Mouse (Mus musculus) hindbrain, embryonic 14.5 days (tissue): ENCODE measurements around the gene Ngb. TPM values are rescaled to one million over a fixed set of nuclear protein-coding genes. Genes with fewer than 3 reads are reported as not detected.
A peak's percentile ranks its signal among the peaks of the same experiment; 100 is the strongest.

ENCODE experiments used
- ATAC-seq: fragments of 200-750 bp; cut with Nextera tagmentation; 2 replicates; pipeline ENCODE4 v1.8.0; 2017; ENCODE audit warnings: moderate number of reproducible peaks, mild to moderate bottlenecking, moderate TSS enrichment, moderate library complexity; ENCODE audit not compliant: low FRiP score
- DNase-seq: peaks from one replicate; pipeline ENCODE4 v3.0.0-alpha.2; 2015; ENCODE audit warnings: low spot score
- H3K27ac ChIP-seq: fragments of 300-500 bp; sonication (generic); 2 replicates; pipeline ENCODE4 v1.5.1; 2014; ENCODE audit warnings: mild to moderate bottlenecking, moderate library complexity
- H3K27me3 ChIP-seq: fragments of 300-500 bp; sonication (generic); 2 replicates; pipeline ENCODE4 v1.6.1; 2014; ENCODE audit warnings: mild to moderate bottlenecking, low read length, mixed read lengths; ENCODE audit not compliant: control insufficient read depth, insufficient read depth
- H3K36me3 ChIP-seq: fragments of 300-500 bp; sonication (generic); replicated peaks from 2 replicates; pipeline ENCODE4 v1.6.1; 2014; ENCODE audit not compliant: control insufficient read depth, insufficient read depth
- H3K4me1 ChIP-seq: fragments of 300-500 bp; sonication (generic); replicated peaks from 2 replicates; pipeline ENCODE4 v1.6.1; 2014; ENCODE audit warnings: antibody characterized with exemption, low read length, mixed read lengths; ENCODE audit not compliant: control insufficient read depth, insufficient read depth
- H3K4me2 ChIP-seq: fragments of 300-500 bp; sonication (generic); replicated peaks from 2 replicates; pipeline ENCODE4 v1.6.1; 2014; ENCODE audit warnings: mild to moderate bottlenecking, moderate library complexity
- H3K4me3 ChIP-seq: fragments of 300-500 bp; sonication (generic); replicated peaks from 2 replicates; pipeline ENCODE4 v1.5.1; 2014; ENCODE audit warnings: mild to moderate bottlenecking, low read length
- H3K9ac ChIP-seq: fragments of 300-500 bp; sonication (generic); 2 replicates; pipeline ENCODE4 v1.6.1; 2014
- H3K9me3 ChIP-seq: fragments of 300-500 bp; sonication (generic); 2 replicates; pipeline ENCODE4 v1.6.1; 2016; ENCODE audit warnings: low read length; ENCODE audit not compliant: control insufficient read depth
- WGBS: fragments of 180-500 bp; shearing (Covaris S2); extraction: QIAGEN DNeasy Blood & Tissue Kit; methylation state at CpG from one replicate; pipeline ENCODE4 v1.1.7; 2014; 5-methylcytosine and 5-hydroxymethylcytosine counted together
- polyA plus RNA-seq: library from polyadenylated mRNA; unstranded; fragments of >200 nt; fragmentation: Nextera tagmentation; extraction: Ambion mirVana; gene quantifications from 2 replicates; pipeline ENCODE4 v1.2.1, GENCODE M21; 2014

The Ngb gene
- polyA plus RNA-seq, 1 experiment from 2014 or later: 3.2 TPM

DNA sequence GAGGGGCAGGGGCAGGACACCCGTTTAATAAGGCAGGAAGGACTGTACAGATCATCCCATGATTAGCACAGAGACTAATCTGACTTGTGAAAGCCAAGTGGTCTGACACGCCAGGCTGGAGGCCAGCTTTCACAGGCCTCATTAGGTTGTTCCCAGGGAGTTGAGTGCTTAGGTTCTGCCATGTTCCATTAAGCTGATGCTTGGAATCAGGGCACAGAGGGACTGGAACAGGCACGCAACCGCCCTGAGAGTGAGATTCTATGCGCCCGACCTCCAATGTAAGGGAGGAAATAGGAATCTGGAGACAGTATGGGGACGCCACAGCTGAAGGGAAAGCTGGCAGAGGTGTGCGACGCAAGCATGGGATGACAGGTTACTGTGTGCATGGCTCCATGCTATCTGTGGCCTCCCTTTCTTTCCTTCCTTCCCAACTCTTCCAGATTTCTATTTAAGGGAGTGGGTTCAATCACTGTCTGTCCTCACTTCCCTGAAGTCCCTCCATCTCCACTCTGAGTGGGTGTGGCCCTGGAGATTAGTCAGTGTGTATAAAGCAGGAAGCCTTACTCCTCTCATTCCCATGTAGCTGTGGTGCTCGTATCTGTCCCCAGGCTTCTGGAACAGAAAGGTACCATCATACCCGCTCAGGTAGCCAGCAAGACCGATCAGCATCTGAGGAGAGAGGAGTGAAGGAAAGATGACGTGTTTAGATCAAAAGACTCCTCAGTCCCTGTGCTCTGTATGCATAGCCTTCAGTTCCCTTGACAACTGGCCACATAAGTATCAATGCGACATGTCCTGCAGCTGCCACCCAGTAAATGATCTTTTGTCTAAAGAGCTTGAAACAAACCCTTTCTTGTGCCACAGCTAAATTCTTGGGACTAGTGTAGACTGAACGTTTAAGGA, 35.4 kb upstream of the Ngb start:
- Histone ChIP-seq H3K36me3 (peaks cover 38% of the 10 kb centered on the region), H3K27ac (peak overlapping the region; percentile 51), H3K27me3 (no peaks in the 10 kb centered on the region), H3K9ac (no peak overlapping the region), H3K4me3 (no peak overlapping the region), H3K9me3 (no peaks in the 10 kb centered on the region), H3K4me2 (no peak overlapping the region), H3K4me1 (peaks cover 9% of the 10 kb centered on the region)
- peak; percentile 74; the same call in 1 of the 2 replicates for ATAC-seq
- 50% methylated on average over 15 of the region's 15 CpGs for WGBS
- no peak for DNase-seq

DNA sequence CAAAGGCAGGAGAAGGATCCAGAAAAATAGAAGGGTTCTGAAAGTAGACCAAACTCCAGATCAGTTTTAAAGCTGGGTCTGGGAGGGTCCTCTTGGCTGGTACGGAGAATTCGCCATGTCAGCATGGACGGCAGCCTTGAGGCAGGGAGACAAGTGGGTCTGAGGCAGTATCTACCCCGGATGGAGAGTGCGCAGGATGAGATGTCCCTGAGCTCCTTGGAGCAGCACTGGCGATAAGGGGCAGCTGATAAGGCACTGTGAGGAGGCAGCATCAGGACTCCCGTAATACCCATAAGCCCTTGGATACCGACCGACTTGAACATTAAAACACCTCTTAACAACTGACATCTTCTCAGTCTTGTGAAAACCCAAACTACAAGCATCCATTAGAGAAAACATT, 30.4 kb upstream of the Ngb start:
- no peaks in the 10 kb centered on the region for H3K9me3 ChIP-seq
- no peak for ATAC-seq
- no peaks in the 10 kb centered on the region for H3K27me3 ChIP-seq
- peaks cover 69% of the 10 kb centered on the region for H3K36me3 ChIP-seq
- H3K4me1 ChIP-seq: peaks cover 2% of the 10 kb centered on the region; the same call in 1 of the 2 replicates
- no peak overlapping the region for H3K9ac ChIP-seq
- no peak overlapping the region for H3K4me3 ChIP-seq
- WGBS: 93% methylated on average over 9 of the region's 9 CpGs
- H3K4me2 ChIP-seq: no peak overlapping the region
- no peak for DNase-seq
- H3K27ac ChIP-seq: no peak overlapping the region

DNA sequence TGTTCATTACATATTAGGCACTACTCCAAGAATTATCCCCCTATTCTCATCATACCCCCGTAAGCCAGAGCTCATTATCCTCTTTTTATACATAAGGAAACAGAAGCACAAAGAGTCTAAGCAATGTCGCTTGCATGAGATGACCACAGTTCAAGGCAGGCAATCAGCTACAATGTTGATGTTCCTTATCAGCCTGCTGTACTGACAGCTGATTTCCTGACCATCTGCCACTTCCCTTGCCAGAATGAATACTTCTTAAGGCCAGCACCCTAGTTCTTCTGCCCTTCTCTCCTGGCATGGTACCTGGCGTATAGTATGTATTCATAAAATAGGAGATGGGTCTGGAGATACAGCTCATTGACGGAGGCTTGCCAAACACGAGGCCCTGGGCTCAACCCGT, 29.9 kb upstream of the Ngb start:
- Histone ChIP-seq H3K9ac (no peak overlapping the region), H3K27me3 (no peaks in the 10 kb centered on the region), H3K4me3 (no peak overlapping the region), H3K4me2 (no peak overlapping the region), H3K27ac (no peak overlapping the region), H3K4me1 (no peaks in the 10 kb centered on the region), H3K36me3 (peaks cover 70% of the 10 kb centered on the region), H3K9me3 (no peaks in the 10 kb centered on the region)
- DNase-seq: no peak
- 91% methylated on average over 6 of the region's 6 CpGs for WGBS
- ATAC-seq: no peak

DNA sequence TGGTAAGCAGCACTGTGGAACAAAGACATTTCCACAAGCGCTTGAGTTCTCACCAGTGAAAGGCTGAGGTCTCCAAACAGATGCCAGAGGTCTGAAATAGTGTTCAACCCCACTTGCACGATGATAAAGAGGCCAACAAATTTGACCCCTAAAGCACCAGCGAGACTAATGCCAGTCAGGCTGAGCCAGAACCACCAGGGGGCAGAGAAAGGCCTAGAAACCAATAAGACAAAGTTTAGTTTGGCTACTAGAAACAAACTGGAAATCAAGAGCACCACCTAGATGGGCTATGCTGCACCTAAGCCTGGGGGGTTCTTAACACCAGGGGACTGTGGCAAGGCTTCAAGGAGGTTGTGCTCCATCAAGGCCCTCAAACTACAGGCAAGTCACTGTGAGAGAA, 29.3 kb upstream of the Ngb start:
- peaks cover 66% of the 10 kb centered on the region for H3K36me3 ChIP-seq
- no peaks in the 10 kb centered on the region for H3K4me1 ChIP-seq
- H3K27me3 ChIP-seq: no peaks in the 10 kb centered on the region
- no peak for ATAC-seq
- DNase-seq: peak; percentile 48
- no peak overlapping the region for H3K9ac ChIP-seq
- H3K4me3 ChIP-seq: no peak overlapping the region
- no peaks in the 10 kb centered on the region for H3K9me3 ChIP-seq
- H3K27ac ChIP-seq: no peak overlapping the region
- 62% methylated on average over 3 of the region's 3 CpGs for WGBS
- no peak overlapping the region for H3K4me2 ChIP-seq

DNA sequence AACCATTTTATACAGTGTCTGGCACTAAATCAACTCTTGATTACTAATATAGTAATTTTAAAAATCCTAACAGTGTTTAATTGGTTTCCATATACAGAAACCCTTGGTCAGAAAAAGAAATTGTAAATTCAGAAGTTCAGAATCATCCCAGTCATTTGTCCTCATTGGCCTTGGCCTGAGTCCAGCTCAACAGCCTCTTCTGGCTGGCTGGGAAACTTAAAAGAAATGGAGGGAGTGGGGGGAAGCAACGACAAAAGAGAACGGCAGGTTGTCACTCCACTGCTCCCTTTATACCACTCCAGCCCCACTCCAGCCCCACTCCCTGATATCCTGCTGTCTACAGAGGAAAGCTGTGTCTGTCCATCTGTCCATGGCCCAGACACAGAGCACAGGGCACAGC, 28.8 kb upstream of the Ngb start:
- Histone ChIP-seq H3K27me3 (no peaks in the 10 kb centered on the region), H3K36me3 (peaks cover 61% of the 10 kb centered on the region), H3K9ac (no peak overlapping the region), H3K4me3 (no peak overlapping the region), H3K9me3 (no peaks in the 10 kb centered on the region), H3K4me1 (no peaks in the 10 kb centered on the region), H3K4me2 (no peak overlapping the region), H3K27ac (no peak overlapping the region)
- 63% methylated on average over 2 of the region's 2 CpGs for WGBS
- DNase-seq: no peak
- no peak for ATAC-seq

DNA sequence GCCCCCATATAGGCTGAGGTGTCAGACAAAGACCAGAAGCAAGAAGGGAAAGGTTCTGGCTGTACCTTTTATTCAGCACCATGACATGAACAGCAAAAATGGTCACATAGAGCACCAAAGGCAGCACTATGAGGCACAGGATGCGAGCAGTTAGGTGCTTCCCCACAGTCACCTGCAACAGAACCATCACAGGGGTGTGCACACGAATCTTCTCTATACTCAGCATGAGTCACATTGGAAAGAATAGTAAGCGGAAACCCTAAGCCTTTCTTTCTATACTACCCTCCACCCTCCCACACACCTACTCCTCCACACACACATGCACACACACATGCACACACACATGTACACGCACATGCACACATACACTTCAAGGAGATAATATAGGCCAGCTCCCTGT, 27.9 kb upstream of the Ngb start:
- no peaks in the 10 kb centered on the region for H3K27me3 ChIP-seq
- DNase-seq (no peak), ATAC-seq (no peak)
- no peak overlapping the region for H3K4me2 ChIP-seq
- no peaks in the 10 kb centered on the region for H3K4me1 ChIP-seq
- H3K27ac ChIP-seq: no peak overlapping the region
- no peak overlapping the region for H3K9ac ChIP-seq
- H3K36me3 ChIP-seq: peaks cover 60% of the 10 kb centered on the region
- H3K9me3 ChIP-seq: no peaks in the 10 kb centered on the region
- no peak overlapping the region for H3K4me3 ChIP-seq
- 89% methylated on average over 4 of the region's 4 CpGs for WGBS

DNA sequence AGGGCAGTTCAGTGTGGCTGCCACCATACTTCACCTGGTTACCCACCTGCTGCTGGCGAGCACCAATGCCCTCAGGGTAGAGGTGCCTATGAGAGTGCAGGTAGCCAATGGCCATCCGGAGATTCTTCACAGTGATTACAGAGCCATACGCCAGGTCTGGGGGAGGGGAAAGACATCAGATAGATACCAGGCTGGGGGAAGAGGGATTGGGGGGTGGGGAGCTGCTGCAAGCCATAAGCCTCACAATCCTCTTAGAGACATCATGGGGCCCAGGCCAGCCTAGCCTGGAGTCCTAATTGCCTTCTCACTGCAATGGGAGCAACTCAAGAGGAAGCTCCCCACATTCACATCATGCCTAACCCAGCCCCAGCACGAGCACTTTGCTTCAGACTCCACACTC, 24.9 kb upstream of the Ngb start:
- Histone ChIP-seq H3K27me3 (no peaks in the 10 kb centered on the region), H3K36me3 (peaks cover 56% of the 10 kb centered on the region), H3K4me3 (no peak overlapping the region), H3K9ac (no peak overlapping the region), H3K27ac (no peak overlapping the region), H3K4me1 (no peaks in the 10 kb centered on the region), H3K4me2 (no peak overlapping the region), H3K9me3 (no peaks in the 10 kb centered on the region)
- ATAC-seq: no peak
- 76% methylated on average over 4 of the region's 4 CpGs for WGBS
- no peak for DNase-seq

DNA sequence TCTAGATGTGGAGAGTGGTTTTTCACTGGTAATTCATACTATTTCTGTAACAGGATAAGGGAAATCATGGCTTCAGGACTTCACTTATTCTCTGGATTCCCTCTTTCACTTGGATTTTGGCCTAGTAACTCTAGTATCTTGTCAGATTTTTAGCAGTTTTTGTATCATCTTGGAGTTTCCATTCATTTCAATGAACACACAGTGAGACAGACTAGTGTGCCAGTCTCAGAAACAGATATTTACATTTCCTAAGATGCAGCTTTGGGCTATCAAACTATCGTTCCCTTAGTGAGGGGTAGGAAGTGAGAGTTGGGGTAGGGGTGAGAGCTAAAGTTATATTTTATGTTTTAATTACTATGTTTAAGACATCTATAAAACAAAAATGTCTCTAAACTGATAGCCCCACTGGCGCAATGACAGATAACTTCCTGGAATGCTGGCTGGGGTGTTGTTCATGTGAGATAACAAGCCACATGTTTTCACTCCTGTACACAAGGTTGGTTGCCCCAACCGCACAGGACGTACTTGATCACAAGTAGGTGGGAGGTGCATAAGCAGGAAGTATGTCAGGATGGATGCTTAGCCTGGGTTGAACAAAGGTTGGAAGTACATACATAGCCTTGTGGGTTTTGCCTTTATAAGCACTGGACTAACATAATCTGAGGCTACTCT, 19.7 kb upstream of the Ngb start:
- DNase-seq (no peak), ATAC-seq (no peak)
- H3K4me1 ChIP-seq: no peaks in the 10 kb centered on the region
- peaks cover 54% of the 10 kb centered on the region for H3K36me3 ChIP-seq
- no peak overlapping the region for H3K4me2 ChIP-seq
- no peaks in the 10 kb centered on the region for H3K27me3 ChIP-seq
- H3K27ac ChIP-seq: no peak overlapping the region
- 97% methylated on average over 4 of the region's 4 CpGs for WGBS
- no peak overlapping the region for H3K4me3 ChIP-seq
- no peaks in the 10 kb centered on the region for H3K9me3 ChIP-seq
- H3K9ac ChIP-seq: no peak overlapping the region

DNA sequence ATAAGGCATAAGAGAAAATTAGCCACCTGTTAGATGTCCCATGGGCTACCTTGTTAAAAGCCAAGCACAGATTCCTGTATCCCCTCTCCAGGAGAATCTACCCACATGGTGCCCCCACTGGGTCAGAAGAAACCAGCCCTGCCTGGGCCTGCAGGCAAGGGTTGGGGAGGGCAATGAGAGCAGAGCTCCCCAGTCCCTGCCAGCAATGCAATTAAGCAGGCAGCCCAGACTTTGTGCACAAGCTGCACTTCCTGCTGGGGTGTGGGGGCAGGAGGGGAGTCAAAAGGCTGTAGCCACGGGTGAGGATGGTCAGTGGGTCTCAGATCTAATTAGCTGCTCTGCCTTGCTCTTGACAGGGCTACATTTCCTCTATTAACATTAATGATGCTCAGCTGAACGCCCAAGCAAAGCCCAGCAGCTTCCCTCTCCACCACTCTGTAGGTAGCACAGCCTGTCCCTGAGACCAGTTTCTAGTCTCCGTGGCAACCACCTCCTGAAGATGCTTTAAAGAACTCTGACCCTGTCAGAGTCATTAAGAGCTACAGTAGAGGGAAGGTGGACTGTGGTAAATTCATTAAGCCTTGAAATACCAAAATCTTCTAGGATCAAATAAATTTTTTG, 5.1 kb upstream of the Ngb start:
- Histone ChIP-seq H3K9ac (no peak overlapping the region), H3K27me3 (peaks cover 7% of the 10 kb centered on the region), H3K4me2 (no peak overlapping the region), H3K9me3 (no peaks in the 10 kb centered on the region), H3K27ac (no peak overlapping the region), H3K4me3 (no peak overlapping the region), H3K4me1 (no peaks in the 10 kb centered on the region), H3K36me3 (peaks cover 36% of the 10 kb centered on the region)
- WGBS: 24% methylated on average over 3 of the region's 3 CpGs
- DNase-seq (no peak), ATAC-seq (peak; percentile 62)
